Mouse (Mus musculus) lung, embryonic 15.5 days (tissue): ENCODE measurements around the gene Tmem81. TPM values are rescaled to one million over a fixed set of nuclear protein-coding genes. Genes with fewer than 3 reads are reported as not detected.

Source experiments
- ATAC-seq: fragments of 200-750 bp; cut with Nextera tagmentation; 2 replicates; pipeline ENCODE4 v1.8.0; 2017; ENCODE audit warnings: moderate number of reproducible peaks, borderline replicate concordance; ENCODE audit not compliant: low FRiP score, low TSS enrichment; ENCODE audit errors: extremely low read depth
- H3K27ac ChIP-seq: fragments of 300-500 bp; sonication (generic); 2 replicates; pipeline ENCODE4 v1.5.1; 2015; ENCODE audit warnings: moderate library complexity, mild to moderate bottlenecking, inconsistent platforms
- H3K27me3 ChIP-seq: fragments of 300-500 bp; sonication (generic); 2 replicates; pipeline ENCODE4 v1.6.1; 2015; ENCODE audit warnings: inconsistent platforms
- H3K36me3 ChIP-seq: fragments of 300-500 bp; sonication (generic); 2 replicates; pipeline ENCODE4 v1.6.1; 2015; ENCODE audit warnings: inconsistent platforms
- H3K4me1 ChIP-seq: fragments of 300-500 bp; sonication (generic); 2 replicates; pipeline ENCODE4 v1.6.1; 2015; ENCODE audit warnings: inconsistent platforms
- H3K4me2 ChIP-seq: fragments of 300-500 bp; sonication (generic); 2 replicates; pipeline ENCODE4 v1.6.1; 2015; ENCODE audit warnings: inconsistent platforms, mild to moderate bottlenecking, moderate library complexity
- H3K4me3 ChIP-seq: fragments of 300-500 bp; sonication (generic); 2 replicates; pipeline ENCODE4 v1.5.1; 2015; ENCODE audit warnings: mild to moderate bottlenecking, inconsistent platforms
- H3K9ac ChIP-seq: fragments of 300-500 bp; sonication (generic); 2 replicates; pipeline ENCODE4 v1.6.1; 2015; ENCODE audit warnings: inconsistent platforms
- H3K9me3 ChIP-seq: fragments of 300-500 bp; sonication (generic); 2 replicates; pipeline ENCODE4 v1.6.1; 2016; ENCODE audit warnings: inconsistent platforms
- WGBS: fragments of 180-500 bp; shearing (Covaris S2); methylation state at CpG from one replicate; pipeline ENCODE4 v1.1.7; 2015; 5-methylcytosine and 5-hydroxymethylcytosine counted together
- polyA plus RNA-seq: library from polyadenylated mRNA; unstranded; fragments of >200 nt; fragmentation: Nextera tagmentation; extraction: Ambion mirVana; gene quantifications from 2 replicates; pipeline ENCODE4 v1.2.1, GENCODE M21; 2015

Gene Tmem81
- polyA plus RNA-seq, 1 experiment from 2014 or later = 2.1 TPM

DNA sequence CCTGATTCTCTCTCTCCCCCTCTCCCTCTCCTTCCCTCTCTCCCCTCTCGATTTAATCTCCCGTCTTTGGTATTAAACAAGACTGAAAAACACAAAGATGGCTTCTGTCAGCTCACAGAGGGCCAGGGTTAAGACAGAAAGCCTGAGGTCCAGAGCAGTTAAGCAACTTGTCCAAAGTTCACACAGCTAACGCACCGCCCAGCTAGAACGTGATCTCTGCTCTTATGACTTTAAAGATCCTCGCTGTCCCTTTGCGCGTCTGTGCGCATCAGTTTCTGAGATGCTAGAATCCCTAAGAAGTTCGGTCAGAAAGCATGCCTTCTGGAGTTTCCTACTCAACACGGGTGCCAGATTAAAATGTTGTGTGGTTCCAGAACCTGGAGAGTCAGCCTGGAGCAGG is 13.7 kb downstream of the Tmem81 start:
- WGBS = 89% methylated on average over 11 of the region's 11 CpGs
- no peak overlapping the region for H3K4me3 ChIP-seq
- no peak for ATAC-seq

DNA sequence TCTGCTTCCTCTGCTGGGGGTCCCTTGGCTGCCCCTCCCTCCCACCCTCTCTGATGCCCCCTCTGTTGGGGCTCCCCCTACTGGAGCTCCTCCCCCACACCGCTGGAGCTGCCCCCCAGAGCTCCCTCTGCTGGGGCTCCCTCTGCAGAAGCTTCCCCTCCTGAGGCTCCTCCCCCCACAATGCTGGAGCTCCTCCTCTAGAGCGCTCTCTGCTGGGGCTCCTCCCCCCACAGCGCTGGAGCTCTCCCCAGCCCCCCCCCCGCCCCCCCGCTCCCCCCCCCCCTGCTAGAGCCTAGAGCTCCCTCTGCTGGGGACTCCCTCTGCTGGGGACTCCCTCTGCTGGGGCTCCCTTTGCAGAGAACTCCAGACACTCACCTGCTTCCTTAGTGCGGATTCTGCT is 14.7 kb downstream of the Tmem81 start:
- peak; percentile 65; the same call in 1 of the 2 replicates for ATAC-seq
- Histone ChIP-seq H3K4me2 (no peak overlapping the region), H3K4me1 (0 out of 2 replicates have a peak, but pooled peaks cover 3% of the 10 kb centered on the region), H3K9ac (no peak overlapping the region), H3K9me3 (no peaks in the 10 kb centered on the region), H3K36me3 (no peaks in the 10 kb centered on the region), H3K4me3 (no peak overlapping the region), H3K27me3 (0 out of 2 replicates have a peak, but pooled peaks cover 4% of the 10 kb centered on the region), H3K27ac (no peak overlapping the region)
- 31% methylated on average over 2 of the region's 6 CpGs for WGBS

More for the DNA sequence above, 13.7 kb downstream of the Tmem81 start:
- Histone ChIP-seq H3K36me3 (no peaks in the 10 kb centered on the region), H3K4me1 (0 out of 2 replicates have a peak, but pooled peaks cover 3% of the 10 kb centered on the region), H3K27me3 (no peaks in the 10 kb centered on the region), H3K9ac (no peak overlapping the region), H3K4me2 (no peak overlapping the region), H3K27ac (no peak overlapping the region), H3K9me3 (no peaks in the 10 kb centered on the region)

DNA sequence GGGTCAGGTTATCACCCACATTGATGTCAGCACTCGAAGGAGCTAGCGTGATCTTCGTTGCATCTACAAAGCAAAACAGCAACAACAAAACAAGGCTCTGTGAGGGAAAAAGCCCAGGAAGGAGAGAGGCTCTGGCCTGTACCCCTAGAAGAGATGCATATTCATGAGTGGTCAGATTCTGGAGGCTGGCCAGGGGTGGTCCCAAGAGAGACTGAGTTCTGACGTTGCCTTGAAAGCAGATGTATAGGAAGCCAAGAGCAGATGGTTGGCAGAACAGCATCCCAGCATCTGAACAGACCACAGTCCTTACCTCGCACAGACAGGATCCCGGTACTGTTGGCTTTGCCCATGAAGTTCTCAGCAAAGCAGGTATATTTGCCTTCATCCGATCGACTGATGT is 17.0 kb downstream of the Tmem81 start:
- WGBS = 78% methylated on average over 8 of the region's 8 CpGs

DNA sequence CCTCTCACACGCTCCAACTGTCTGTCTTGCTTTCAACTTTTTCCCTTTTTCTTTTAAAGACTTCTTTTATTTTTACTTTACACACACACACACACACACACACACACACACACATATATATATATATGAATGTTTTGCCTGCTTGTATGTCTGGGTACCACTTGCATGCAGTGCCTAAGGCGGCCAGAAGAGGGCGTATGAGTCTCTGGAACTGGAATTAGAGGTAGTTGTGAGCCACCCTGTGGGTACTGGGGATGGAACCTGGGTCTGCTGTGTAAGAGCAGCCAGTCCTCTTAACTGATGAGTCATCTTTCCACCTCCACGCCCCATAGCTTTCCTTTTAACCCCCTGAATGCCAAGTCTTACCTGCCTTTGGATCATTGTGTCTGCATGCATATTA is 17.9 kb downstream of the Tmem81 start:
- Histone ChIP-seq H3K9ac (no peak overlapping the region), H3K4me1 (0 out of 2 replicates have a peak, but pooled peaks cover 3% of the 10 kb centered on the region), H3K27ac (no peak overlapping the region), H3K4me3 (no peak overlapping the region), H3K36me3 (no peaks in the 10 kb centered on the region), H3K4me2 (no peak overlapping the region), H3K9me3 (no peaks in the 10 kb centered on the region), H3K27me3 (0 out of 2 replicates have a peak, but pooled peaks cover 4% of the 10 kb centered on the region)
- no peak for ATAC-seq
- WGBS = 26% methylated on average over 4 of the region's 4 CpGs

More for the DNA sequence above, 17.0 kb downstream of the Tmem81 start:
- no peak overlapping the region for H3K4me2 ChIP-seq
- H3K4me1 ChIP-seq = 0 out of 2 replicates have a peak, but pooled peaks cover 3% of the 10 kb centered on the region
- H3K36me3 ChIP-seq = no peaks in the 10 kb centered on the region
- H3K27ac ChIP-seq = no peak overlapping the region
- H3K27me3 ChIP-seq = 0 out of 2 replicates have a peak, but pooled peaks cover 4% of the 10 kb centered on the region
- ATAC-seq = no peak
- no peaks in the 10 kb centered on the region for H3K9me3 ChIP-seq
- H3K9ac ChIP-seq = no peak overlapping the region
- H3K4me3 ChIP-seq = no peak overlapping the region

DNA sequence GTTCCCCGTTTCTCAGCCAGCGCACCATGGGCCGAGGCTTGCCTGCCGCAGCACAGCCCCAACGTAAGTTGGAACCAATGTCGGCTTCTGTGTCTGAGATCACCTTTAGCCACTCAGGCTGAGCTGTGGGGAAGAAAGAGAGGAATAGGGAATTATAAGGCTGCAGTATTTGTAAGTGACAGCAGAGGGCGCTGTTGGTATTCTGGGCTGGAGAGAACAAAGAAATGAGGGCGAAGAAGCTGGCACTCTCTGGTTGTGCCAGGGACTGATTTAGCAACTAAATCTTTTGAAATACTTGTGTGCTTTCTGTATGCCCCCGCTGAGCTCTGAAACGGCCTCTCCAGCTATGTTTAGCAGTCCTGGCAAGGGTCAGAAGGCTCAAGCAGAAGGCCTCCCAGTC is 19.8 kb downstream of the Tmem81 start:
- no peak for ATAC-seq
- H3K9ac ChIP-seq = no peak overlapping the region
- H3K4me3 ChIP-seq = no peak overlapping the region
- 3% methylated on average over 10 of the region's 10 CpGs for WGBS
- H3K27me3 ChIP-seq = 0 out of 2 replicates have a peak, but pooled peaks cover 4% of the 10 kb centered on the region
- no peak overlapping the region for H3K4me2 ChIP-seq
- no peak overlapping the region for H3K27ac ChIP-seq
- H3K4me1 ChIP-seq = no peaks in the 10 kb centered on the region
- no peaks in the 10 kb centered on the region for H3K9me3 ChIP-seq
- no peaks in the 10 kb centered on the region for H3K36me3 ChIP-seq

DNA sequence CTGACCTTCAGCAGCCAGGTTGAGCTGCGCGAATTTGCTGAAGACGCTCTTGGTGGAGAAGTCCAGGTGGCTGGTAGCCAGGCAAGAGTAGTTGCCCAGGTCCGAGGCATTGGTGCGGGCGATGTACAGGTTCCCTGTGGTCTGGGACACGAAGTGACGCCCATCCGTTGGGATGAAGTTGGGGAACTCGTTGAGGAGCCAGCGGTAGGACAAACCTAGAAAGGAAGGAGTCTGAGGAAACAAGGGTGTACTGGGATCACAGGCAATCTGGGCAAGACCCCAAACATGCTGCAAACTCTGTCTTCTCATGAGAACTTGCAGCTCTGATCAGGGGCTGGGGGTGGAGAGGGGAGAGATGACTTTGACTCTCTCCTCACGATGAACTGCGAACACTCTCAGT is 22.0 kb downstream of the Tmem81 start:
- Histone ChIP-seq H3K36me3 (no peaks in the 10 kb centered on the region), H3K4me3 (no peak overlapping the region), H3K9me3 (no peaks in the 10 kb centered on the region), H3K4me1 (no peaks in the 10 kb centered on the region), H3K4me2 (no peak overlapping the region), H3K9ac (no peak overlapping the region), H3K27me3 (peaks cover 12% of the 10 kb centered on the region; the same call in 1 of the 2 replicates), H3K27ac (no peak overlapping the region)
- ATAC-seq = no peak
- WGBS = 89% methylated on average over 13 of the region's 13 CpGs

DNA sequence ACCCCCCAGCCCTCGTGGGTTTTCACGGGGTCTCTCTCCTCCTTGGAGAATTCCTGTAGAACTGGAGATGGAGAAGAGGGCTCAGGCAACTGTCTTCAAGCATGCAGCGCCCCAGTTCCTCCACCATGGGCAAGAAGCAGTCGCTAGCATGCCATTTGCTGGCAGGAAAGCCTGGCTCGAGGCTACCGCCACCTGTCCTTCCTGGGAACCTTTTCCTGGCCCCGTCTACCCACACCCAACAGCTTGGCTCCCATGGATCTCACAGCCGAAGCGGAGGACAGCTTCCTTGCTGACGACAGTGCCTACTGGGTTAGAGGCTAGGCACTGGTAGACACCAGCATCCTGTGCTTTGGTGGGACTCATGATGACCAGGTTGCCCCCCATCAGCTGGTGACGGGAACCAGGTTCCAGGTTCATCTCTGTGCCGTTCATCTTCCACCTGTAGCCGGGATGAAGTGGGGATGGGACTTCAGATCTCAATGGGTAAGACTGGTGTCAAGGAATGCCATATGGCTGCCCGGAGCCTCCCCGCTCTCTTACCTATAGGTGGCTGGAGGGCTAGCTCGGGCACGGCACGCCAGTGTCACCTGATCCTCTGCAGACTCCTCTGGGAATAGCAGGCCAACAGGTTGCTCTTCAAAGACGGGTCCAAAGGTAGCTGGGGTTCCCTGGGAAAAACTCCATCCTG is 22.8 kb downstream of the Tmem81 start:
- 0 out of 2 replicates have a peak, but pooled peaks cover 4% of the 10 kb centered on the region for H3K4me1 ChIP-seq
- H3K9me3 ChIP-seq = no peaks in the 10 kb centered on the region
- no peak overlapping the region for H3K4me2 ChIP-seq
- H3K27me3 ChIP-seq = peaks cover 12% of the 10 kb centered on the region; the same call in 1 of the 2 replicates
- ATAC-seq = no peak
- no peaks in the 10 kb centered on the region for H3K36me3 ChIP-seq
- H3K27ac ChIP-seq = no peak overlapping the region
- no peak overlapping the region for H3K9ac ChIP-seq
- 80% methylated on average over 19 of the region's 19 CpGs for WGBS
- H3K4me3 ChIP-seq = no peak overlapping the region

DNA sequence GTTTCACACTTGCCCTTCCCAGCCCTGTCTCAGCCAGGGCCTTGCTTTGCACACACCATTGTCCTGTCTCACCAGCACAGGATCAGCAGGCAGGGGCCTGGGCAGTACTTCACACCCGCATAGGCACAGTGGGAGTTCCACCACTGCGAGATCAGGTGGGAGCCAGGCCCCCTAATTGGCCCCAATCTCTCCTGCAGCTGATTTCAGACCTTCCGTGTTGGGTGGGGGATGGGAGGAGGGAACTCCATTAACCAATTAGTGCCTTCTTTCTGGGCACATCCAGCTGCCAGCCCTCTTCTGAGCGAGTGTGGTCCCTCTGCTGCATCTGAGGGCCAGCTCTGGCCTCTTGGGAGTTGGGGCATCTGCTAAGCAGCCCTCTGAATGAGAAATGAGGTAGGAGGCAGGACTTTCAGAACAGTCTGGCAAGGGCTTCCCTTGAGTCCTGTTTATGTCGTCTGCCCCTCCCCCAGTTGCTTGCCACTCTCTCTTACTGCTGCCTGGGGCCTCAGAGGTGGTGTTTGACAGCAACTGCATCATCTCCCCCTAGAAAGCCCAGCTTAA is 24.7 kb downstream of the Tmem81 start:
- Histone ChIP-seq H3K4me1 (0 out of 2 replicates have a peak, but pooled peaks cover 7% of the 10 kb centered on the region), H3K27me3 (peaks cover 8% of the 10 kb centered on the region; the same call in 1 of the 2 replicates), H3K9me3 (no peaks in the 10 kb centered on the region), H3K4me3 (no peak overlapping the region), H3K4me2 (no peak overlapping the region), H3K9ac (no peak overlapping the region), H3K27ac (no peak overlapping the region), H3K36me3 (no peaks in the 10 kb centered on the region)
- no peak for ATAC-seq
- 14% methylated on average over 5 of the region's 5 CpGs for WGBS

DNA sequence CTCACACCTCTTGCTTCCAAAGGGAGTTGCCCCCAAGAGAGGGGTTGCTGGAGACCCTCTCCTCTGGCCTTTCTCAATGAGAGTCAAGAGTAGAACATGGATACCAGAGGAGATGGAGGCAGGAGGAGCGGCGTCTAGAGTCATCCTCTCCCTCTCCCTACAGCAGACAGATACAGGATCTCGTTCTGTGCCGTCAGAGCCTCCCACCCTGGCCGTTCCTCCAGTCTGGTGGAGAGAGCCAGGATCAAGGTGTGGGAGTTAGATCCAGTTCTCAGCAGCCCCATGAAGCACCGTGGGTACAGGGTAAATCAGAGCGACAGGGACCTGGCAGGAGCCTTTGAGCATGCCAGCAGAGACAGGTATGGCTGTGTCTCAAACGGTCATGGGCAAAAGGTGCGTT is 26.5 kb downstream of the Tmem81 start:
- Histone ChIP-seq H3K36me3 (no peaks in the 10 kb centered on the region), H3K4me1 (0 out of 2 replicates have a peak, but pooled peaks cover 7% of the 10 kb centered on the region), H3K9me3 (no peaks in the 10 kb centered on the region), H3K4me3 (no peak overlapping the region), H3K9ac (no peak overlapping the region), H3K27ac (no peak overlapping the region), H3K4me2 (no peak overlapping the region), H3K27me3 (peaks cover 8% of the 10 kb centered on the region; the same call in 1 of the 2 replicates)
- WGBS = 60% methylated on average over 9 of the region's 9 CpGs
- no peak for ATAC-seq

DNA sequence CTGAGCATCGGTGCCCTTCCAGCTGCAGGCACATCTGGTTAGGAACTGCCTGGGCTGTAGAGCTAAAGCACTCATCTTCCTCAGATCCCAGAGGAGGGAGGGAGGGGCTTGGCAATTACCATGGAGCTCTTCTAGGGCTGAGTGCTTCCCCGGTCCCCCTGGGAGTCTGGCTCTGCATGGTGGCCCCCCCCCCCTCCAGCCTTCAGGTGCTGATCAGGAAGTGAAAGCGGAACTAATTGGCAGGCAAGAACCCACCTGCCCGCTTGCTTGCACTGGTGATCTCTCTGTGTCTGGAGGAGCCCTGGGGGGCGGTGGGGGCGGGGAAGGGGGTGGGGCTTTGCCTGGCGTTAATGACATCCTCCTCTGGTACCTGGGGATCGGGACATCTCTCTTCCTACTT is 27.8 kb downstream of the Tmem81 start:
- Histone ChIP-seq H3K27ac (no peak overlapping the region), H3K9ac (no peak overlapping the region), H3K4me3 (no peak overlapping the region), H3K9me3 (no peaks in the 10 kb centered on the region), H3K4me2 (0 out of 2 replicates have a peak overlapping the region, but pooled peaks have one; percentile 5), H3K36me3 (no peaks in the 10 kb centered on the region), H3K27me3 (peaks cover 8% of the 10 kb centered on the region; the same call in 1 of the 2 replicates), H3K4me1 (peaks cover 9% of the 10 kb centered on the region; the same call in 1 of the 2 replicates)
- ATAC-seq = no peak
- 8% methylated on average over 8 of the region's 8 CpGs for WGBS

DNA sequence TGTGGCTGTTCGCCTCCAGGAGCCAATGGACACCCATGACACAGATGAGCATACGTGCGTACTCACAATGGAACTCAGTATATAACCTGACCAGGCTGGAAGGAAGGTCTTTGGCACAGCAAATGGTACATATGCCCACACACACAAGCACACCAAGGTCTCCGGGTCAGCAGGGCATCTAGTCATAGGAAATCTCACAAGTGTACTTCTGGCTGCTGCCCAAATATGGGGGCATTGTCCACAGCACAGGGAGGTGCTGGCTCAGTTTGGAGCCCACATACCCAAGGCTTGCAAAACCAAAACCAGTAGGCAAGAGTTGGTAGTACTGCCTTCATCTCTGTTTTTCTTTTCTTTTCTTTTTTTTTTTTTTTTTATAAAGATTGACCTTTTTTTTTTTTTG is 29.5 kb downstream of the Tmem81 start:
- Histone ChIP-seq H3K9me3 (no peaks in the 10 kb centered on the region), H3K27ac (no peak overlapping the region), H3K9ac (no peak overlapping the region), H3K36me3 (no peaks in the 10 kb centered on the region), H3K4me2 (no peak overlapping the region), H3K4me3 (no peak overlapping the region), H3K4me1 (peaks cover 14% of the 10 kb centered on the region), H3K27me3 (peaks cover 11% of the 10 kb centered on the region; the same call in 1 of the 2 replicates)
- no peak for ATAC-seq
- WGBS = 84% methylated on average over 4 of the region's 4 CpGs

DNA sequence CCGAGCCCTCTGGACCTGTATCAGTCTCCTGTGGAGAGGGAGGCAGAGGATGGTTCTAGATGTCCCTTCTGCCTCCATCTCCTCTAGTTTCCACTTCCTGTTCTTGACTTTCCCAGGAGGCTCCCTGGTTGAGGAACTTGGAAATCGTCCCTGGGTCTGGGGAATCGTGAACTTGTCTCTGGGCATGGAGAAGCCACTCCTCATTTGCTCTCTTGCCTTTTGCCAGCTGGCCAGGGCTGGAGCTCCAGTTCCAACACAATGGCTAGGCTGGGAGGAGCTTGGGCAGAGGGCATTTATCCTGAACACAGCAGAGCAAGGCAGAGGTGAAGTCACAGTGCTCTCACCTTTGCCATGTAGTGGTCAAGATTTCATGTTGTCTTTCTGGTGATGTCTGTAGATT is 30.4 kb downstream of the Tmem81 start:
- H3K27me3 ChIP-seq = peaks cover 18% of the 10 kb centered on the region
- no peak overlapping the region for H3K9ac ChIP-seq
- no peak overlapping the region for H3K27ac ChIP-seq
- H3K4me3 ChIP-seq = no peak overlapping the region
- H3K36me3 ChIP-seq = no peaks in the 10 kb centered on the region
- no peaks in the 10 kb centered on the region for H3K9me3 ChIP-seq
- peaks cover 23% of the 10 kb centered on the region for H3K4me1 ChIP-seq
- 68% methylated on average over 3 of the region's 3 CpGs for WGBS
- ATAC-seq = no peak
- no peak overlapping the region for H3K4me2 ChIP-seq
